Mouse (Mus musculus): ENCODE measurements around the gene Rara. TPM values are rescaled to one million over a fixed set of nuclear protein-coding genes. Genes with fewer than 3 reads are reported as not detected.

The Rara gene
- polyA plus RNA-seq, 1 experiment, result 6.3 TPM

DNA sequence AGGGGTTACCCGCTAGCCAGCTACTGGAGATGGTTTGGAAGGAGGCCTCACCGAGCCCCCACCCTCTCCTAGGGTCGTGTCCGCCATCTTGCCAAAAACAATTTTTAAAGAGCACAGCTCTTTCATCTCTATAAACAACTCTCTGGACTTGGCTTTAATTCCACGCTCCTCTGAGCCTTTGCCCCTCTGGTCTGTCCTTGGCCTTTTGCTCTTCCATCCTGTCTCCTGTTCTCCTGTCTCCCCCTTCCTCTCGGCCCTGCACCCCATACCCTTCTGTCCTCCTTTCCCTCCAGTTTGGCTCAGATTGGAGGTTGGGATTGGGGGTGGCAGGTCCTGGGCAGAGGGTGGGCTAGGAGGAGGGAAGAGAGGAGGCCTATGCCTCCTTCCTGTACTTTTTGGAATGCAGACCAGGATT is 36.6 kb downstream of the Rara start:
- H3K27ac ChIP-seq (ENCODE audit: insufficient read depth, low read length), result no peak overlapping the region
- TF ChIP-seq CTCF (IDR thresholded peaks at IDR 0.05; ENCODE audit: extremely low read depth, insufficient read depth, low read length) (no peak), POLR2A (IDR thresholded peaks at IDR 0.05; ENCODE audit: extremely low read depth, insufficient read depth, low read length) (no peak)
- H3K4me3 ChIP-seq (ENCODE audit: insufficient read depth, low read length), result no peak overlapping the region; the same call in 1 of the 2 replicates
- H3K4me1 ChIP-seq (ENCODE audit: control insufficient read depth, insufficient read depth, low read length), result peaks cover 18% of the 10 kb centered on the region

DNA sequence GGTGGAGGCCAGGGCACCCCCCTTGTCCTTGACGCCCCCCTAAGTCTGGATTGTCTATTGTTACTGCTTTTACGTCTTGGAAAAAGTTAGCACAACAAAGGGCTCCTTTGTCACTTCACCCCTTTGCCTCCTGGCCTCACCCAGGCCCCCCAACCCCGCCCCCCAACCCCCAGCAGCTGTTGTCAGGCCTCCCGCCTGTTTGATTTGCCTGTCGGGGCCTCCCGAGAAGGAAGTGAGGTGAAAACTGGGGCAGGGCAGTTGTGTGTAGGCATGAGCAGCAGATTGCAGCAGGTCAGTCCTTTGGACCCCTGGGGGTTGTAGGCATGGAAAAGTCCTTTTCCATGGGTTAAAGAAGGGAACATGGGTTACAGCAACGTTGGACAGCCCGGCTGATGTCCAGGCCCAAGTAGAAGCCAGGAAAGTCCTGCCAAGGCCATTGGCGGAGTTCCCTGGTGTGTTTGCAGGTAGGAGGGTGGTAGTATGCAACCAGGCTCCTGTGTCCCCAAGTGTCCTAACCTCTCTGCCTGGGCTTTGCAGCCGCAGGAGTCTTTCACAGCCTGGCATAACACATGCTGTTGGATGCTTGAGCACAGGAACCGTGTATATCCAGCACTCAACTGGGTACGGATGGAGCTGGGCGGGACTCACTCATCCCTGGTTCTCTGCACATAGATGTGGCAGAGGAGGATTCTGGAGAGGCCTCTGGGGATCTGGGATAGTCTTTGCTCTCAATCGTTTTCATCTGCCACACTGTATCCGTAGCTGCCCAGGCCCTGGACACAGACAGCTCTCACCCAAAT is 37.2 kb downstream of the Rara start:
- peaks cover 20% of the 10 kb centered on the region for H3K4me1 ChIP-seq (ENCODE audit: control insufficient read depth, insufficient read depth, low read length)
- TF ChIP-seq CTCF (IDR thresholded peaks at IDR 0.05; ENCODE audit: extremely low read depth, insufficient read depth, low read length) (no peak), POLR2A (IDR thresholded peaks at IDR 0.05; ENCODE audit: extremely low read depth, insufficient read depth, low read length) (no peak)
- H3K4me3 ChIP-seq (ENCODE audit: insufficient read depth, low read length), result no peak overlapping the region
- no peak overlapping the region for H3K27ac ChIP-seq (ENCODE audit: insufficient read depth, low read length)

DNA sequence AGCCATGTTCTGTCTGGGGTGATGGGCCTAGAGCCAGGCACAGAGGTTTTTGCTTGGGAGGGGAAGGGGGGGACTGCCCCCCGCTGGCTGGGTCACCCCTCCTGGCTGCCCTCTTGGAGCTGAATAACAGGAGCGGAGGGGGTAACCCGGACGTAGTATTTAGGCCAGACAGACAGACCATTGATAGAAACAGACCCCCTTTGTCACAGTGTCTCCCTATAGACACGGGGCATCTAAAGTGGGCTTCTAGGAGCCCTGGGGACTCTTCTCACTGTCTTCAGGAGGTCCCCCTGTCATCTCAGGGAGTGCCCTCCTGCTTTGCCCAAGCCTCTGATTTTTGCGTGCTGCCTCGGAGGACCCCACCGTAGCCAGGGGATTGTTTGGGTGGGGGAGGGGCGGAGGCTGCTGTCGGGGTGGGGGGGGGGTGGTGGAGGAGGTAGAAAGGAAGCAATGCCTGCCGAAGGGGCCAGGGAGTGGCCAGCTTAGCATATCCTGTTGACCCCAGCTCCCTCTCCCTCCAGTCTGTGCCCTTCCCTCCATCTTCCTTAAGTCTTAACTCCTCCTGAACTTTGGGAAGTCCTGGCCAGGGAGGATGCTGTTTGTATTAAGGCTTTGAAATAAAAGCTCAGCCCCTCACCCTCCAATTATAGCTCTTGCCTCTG is 37.9 kb downstream of the Rara start:
- TF ChIP-seq POLR2A (IDR thresholded peaks at IDR 0.05; ENCODE audit: extremely low read depth, insufficient read depth, low read length), result no peak
- TF ChIP-seq CTCF (IDR thresholded peaks at IDR 0.05; ENCODE audit: extremely low read depth, insufficient read depth, low read length), result no peak
- H3K4me3 ChIP-seq (ENCODE audit: insufficient read depth, low read length), result no peak overlapping the region
- peaks cover 21% of the 10 kb centered on the region for H3K4me1 ChIP-seq (ENCODE audit: control insufficient read depth, insufficient read depth, low read length)
- no peak overlapping the region for H3K27ac ChIP-seq (ENCODE audit: insufficient read depth, low read length)

DNA sequence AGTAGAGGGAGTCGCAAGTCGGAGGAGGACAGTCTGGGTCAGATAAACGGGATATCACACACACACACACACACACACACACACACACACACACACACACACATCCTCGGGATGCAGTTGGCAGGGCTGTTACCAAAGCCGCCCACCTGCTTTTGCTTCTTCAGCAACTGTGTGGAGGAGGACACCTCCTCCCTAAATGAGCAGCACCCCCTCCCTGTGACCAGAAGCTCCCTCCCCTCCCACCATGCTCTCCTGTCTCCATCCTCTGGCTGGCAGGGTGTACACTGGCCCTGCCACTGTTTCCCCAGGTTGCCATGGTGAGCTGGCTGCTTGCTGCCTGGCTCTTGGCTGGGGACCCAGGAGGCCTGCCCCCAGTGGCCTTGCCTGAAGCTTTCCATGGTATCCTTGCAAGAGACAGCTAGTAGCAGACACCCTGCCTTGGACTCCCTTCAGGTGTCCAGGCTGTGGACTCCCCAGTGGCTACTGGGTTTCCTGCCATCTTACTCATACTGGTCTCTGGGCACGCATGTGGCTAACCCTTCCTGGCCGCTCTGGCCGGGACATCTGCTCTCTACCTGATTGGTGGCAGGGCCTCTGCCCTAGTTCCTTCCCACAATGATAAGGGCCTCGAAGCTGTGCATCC is 39.0 kb downstream of the Rara start:
- Histone ChIP-seq H3K27ac (ENCODE audit: insufficient read depth, low read length) (no peak overlapping the region), H3K4me3 (ENCODE audit: insufficient read depth, low read length) (no peak overlapping the region), H3K4me1 (ENCODE audit: control insufficient read depth, insufficient read depth, low read length) (peaks cover 21% of the 10 kb centered on the region)
- TF ChIP-seq POLR2A (IDR thresholded peaks at IDR 0.05; ENCODE audit: extremely low read depth, insufficient read depth, low read length) (no peak), CTCF (IDR thresholded peaks at IDR 0.05; ENCODE audit: extremely low read depth, insufficient read depth, low read length) (0 out of 2 replicates have a peak, but pooled peaks have one; percentile 1)

DNA sequence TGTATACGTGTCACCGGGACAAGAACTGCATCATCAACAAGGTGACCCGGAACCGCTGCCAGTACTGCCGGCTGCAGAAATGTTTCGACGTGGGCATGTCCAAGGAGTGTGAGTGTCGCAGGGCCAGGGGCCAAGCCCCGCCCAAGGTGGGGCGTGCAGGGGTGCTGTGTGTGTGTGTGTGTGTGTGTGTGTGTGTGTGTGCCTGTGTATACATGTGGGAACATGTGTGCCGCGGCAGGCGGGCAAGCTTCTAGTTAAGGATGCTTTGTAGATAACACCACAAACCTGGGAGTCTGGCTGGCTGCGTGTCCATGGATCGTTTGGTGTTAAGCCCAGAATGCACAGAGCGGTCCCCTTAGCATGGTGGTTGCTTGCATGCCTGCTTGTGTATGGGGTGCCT is 40.5 kb downstream of the Rara start:
- H3K4me3 ChIP-seq (ENCODE audit: insufficient read depth, low read length), result no peak overlapping the region
- H3K4me1 ChIP-seq (ENCODE audit: control insufficient read depth, insufficient read depth, low read length), result peaks cover 16% of the 10 kb centered on the region
- H3K27ac ChIP-seq (ENCODE audit: insufficient read depth, low read length), result no peak overlapping the region
- TF ChIP-seq CTCF (IDR thresholded peaks at IDR 0.05; ENCODE audit: extremely low read depth, insufficient read depth, low read length), result no peak
- no peak for TF ChIP-seq POLR2A (IDR thresholded peaks at IDR 0.05; ENCODE audit: extremely low read depth, insufficient read depth, low read length)

DNA sequence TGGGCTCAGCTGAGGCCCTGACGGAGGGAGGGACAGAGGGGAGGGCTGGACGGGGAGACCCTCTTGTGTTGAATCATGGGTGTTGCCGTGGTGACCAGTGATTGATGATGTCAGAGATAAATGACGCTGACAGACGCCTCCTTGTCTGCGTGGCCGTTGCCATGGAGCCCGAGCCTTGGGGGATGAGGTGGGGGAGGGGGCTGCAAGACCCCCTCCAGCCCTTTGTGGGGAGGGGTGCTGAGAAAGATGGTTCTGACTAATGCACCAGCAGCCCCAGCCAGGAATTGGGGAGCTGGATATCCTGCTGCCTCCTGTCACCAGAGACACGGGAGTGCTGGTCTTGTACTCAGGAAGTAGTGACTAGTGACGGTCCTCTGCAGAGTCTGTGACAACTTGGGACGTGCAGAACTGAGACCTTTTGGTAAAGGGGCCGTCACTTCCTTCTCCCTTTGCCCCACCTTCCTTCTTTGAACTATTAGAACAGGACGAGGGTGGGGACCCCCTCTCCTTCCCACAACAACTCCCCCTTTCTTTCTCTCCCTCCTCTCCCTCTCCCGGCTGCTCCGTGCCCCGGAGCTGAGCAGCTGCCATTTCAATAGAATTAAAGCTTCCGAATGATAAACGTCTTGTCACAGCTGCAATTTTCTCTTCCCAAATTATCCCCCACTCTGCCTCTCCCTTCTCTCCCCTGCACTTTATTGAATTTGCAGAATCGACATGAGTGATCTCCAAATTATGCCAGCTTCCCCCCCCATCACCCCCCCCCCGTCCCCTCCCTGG is 41.3 kb downstream of the Rara start:
- H3K4me3 ChIP-seq (ENCODE audit: insufficient read depth, low read length), result no peak overlapping the region
- H3K27ac ChIP-seq (ENCODE audit: insufficient read depth, low read length), result no peak overlapping the region
- no peak for TF ChIP-seq CTCF (IDR thresholded peaks at IDR 0.05; ENCODE audit: extremely low read depth, insufficient read depth, low read length)
- no peak for TF ChIP-seq POLR2A (IDR thresholded peaks at IDR 0.05; ENCODE audit: extremely low read depth, insufficient read depth, low read length)
- peaks cover 15% of the 10 kb centered on the region for H3K4me1 ChIP-seq (ENCODE audit: control insufficient read depth, insufficient read depth, low read length)

DNA sequence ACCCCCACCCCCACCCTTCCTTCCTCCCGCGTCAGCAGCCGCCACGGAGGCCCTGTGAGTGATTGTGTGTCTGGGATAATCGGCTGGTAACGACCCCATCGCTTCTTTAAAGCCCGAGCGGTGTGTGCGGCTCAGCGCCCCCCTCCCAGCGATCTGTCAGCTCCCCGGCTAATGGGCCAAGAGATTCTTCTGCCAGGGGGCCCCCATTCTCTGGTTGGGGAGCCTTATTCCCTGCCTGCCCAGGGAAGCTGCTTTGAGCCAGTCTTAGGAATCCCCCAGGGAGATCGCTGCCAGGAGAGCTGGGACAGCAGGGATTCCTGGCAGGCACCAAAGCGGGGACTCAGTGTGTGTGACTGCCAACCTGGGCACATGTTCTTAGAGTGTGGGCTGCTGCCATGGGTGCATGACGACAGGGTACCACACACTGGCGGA is 41.9 kb downstream of the Rara start:
- Histone ChIP-seq H3K4me1 (ENCODE audit: control insufficient read depth, insufficient read depth, low read length) (peaks cover 15% of the 10 kb centered on the region), H3K27ac (ENCODE audit: insufficient read depth, low read length) (no peak overlapping the region), H3K4me3 (ENCODE audit: insufficient read depth, low read length) (no peak overlapping the region)
- TF ChIP-seq CTCF (IDR thresholded peaks at IDR 0.05; ENCODE audit: extremely low read depth, insufficient read depth, low read length) (no peak), POLR2A (IDR thresholded peaks at IDR 0.05; ENCODE audit: extremely low read depth, insufficient read depth, low read length) (no peak)

DNA sequence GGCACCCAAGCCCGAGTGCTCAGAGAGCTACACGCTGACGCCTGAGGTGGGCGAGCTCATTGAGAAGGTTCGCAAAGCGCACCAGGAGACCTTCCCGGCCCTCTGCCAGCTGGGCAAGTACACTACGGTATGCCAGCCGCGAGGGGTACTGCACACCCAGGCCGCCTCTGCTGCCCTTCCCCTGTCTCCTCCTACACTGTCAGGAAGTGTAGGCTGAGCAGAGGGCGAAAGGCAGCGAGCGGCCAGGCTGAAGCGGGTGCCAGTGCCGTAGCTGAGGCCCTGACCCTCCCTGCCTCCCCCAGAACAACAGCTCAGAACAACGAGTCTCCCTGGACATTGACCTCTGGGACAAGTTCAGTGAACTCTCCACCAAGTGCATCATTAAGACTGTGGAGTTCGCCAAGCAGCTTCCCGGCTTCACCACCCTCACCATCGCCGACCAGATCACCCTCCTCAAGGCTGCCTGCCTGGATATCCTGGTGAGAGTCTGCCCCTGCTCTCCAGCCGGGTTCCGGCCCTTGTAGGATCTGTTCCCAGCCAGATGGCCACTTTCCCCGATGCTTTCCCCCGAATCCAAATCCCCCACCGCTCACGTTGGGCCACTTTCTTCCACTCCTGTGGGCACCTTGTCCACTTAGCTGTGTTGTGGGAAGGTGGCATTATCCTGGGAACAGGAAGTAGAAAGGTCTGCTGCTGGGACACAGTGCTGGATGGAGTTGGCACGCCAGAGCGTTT is 42.7 kb downstream of the Rara start:
- no peak overlapping the region for H3K4me3 ChIP-seq (ENCODE audit: insufficient read depth, low read length)

More for the DNA sequence above, 42.7 kb downstream of the Rara start:
- H3K4me1 ChIP-seq (ENCODE audit: control insufficient read depth, insufficient read depth, low read length), result peaks cover 13% of the 10 kb centered on the region
- no peak overlapping the region for H3K27ac ChIP-seq (ENCODE audit: insufficient read depth, low read length)
- no peak for TF ChIP-seq CTCF (IDR thresholded peaks at IDR 0.05; ENCODE audit: extremely low read depth, insufficient read depth, low read length)
- TF ChIP-seq POLR2A (IDR thresholded peaks at IDR 0.05; ENCODE audit: extremely low read depth, insufficient read depth, low read length), result no peak
